Mouse (Mus musculus) adrenal gland, adult (tissue): ENCODE data around the gene Msh5.
"Not testable (repeated sequence)": the region's sequence is repeated elsewhere in the genome, so short reads cannot be mapped to it uniquely, and the experiment has no call there.

ENCODE experiments used
- DNase-seq, 2 experiments: peaks; one replicate each; pipeline ENCODE4 v3.0.0; 2022 to 2023; ENCODE audit warnings: low spot score in 1 of 2; ENCODE audit not compliant: inconsistent age in 2 of 2

Msh5 gene

DNA sequence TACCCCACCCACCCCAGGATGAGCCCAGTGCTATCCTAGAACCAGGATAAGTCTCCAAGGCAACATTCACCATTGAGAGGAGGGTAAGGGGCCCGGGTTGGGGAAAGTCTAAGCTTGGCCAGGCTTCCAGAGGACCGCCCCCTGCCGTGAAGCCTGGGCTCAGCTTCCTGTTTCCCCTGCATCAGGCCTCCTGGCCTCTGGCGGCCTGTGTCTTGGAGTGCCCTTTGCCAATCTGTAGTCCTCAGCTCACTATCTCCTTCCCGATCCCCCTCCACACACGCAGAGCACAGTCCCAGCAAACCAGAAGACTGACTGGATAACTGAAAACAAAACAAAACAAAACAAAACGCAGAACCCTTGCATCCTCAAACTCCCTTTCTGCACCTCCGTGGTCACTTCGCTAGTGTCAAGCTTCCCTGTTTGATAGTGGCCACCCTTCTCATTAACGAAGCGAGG, 3.0 kb upstream of the Msh5 start, which contains the start of gene Clic1:
Clic1 (plus strand) TSS at position 406 of the 456 bp plus-strand sequence.
- peak; percentile 58 to 73 for DNase-seq

DNA sequence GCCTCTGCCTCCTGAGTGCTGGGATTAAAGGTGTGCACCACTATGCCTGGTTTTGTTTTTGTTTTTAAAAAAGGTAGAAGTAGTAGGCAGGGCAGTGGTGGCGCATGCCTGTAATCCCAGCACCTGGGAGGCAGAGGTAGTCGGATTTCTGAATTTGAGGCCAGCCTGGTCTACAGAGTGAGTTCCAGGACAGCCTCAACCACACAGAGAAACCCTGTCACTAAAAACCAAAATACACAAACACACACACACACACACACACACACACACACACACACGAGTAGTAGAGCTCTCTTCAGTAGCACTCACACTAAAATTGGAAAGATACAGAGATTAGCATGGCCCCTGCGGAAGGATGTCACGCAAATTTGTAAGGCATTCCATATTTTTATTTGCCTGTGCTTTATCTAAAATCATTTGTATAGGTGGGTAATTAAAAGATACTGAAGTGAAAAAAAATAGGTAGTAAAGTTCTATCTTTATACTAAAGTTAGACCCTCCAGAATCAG, 2.4 kb upstream of the Msh5 start:
- no peak for DNase-seq

DNA sequence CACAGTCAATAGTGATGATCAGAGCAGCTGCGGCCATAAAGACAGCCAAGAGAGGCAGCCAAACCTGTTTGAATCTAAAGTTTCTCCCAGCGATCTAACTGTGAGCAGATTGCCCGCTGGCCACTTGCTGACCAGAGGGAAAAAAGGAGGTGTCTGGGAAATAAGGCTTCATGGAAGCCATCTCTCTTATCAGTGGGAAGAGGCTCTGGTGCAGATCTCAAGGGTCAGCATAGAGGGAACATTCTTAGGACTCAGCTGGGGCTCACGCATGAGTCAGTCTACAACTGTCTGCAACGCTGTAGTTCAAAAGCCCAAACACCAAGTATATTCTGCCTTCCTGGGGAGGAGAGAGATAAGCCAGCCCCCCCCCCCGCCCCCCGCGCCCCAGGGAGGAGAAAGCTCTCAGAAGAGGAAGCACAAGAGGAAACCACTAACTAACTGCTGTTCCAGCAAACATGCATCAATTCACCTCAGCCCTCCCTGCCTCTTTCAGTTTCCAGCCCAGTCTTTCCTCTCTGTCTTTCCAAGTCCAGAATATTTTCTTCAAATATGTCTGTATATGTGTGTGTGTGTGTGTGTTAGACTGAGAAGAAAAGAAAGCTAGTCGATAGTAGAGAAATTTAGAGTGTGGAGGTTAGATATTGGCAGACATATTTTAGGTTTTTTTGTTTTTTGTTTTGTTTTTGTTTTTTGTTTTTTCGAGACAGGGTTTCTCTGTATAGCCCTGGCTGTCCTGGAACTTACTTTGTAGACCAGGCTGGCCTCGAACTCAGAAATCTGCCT, 1.8 kb upstream of the Msh5 start:
- peak in 1 of 2 experiments; percentile 44 for DNase-seq

DNA sequence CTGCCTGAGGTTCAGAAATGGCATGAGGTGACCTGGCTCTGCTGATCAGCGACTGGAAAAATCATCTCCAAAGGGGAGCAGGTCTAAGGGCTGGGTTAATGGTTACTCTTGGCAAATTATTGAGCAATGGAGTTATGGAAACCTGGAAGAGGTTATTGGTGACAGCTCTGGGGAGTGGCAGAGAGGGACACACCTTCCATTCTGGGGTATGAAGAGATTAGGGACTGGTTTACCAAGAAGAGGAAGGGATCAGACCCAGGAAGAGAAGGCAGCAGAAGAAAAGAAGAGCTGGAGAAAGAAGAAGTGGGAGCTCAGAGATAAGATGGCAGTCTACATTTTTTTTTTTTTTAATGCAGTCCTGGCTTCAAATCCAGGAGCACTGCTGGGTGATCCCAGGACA, 1.1 kb upstream of the Msh5 start:
- no peak for DNase-seq

GRCm38 (mm10) chr17:35045807-35046680, 501 bp downstream of the Msh5 start:
- DNase-seq, result peak in 1 of 2 experiments; percentile 23

GRCm38 (mm10) chr17:35044904-35045806, 1.4 kb downstream of the Msh5 start:
- DNase-seq, result no peak

GRCm38 (mm10) chr17:35043794-35044193, 2.8 kb downstream of the Msh5 start:
- DNase-seq, result no peak

DNA sequence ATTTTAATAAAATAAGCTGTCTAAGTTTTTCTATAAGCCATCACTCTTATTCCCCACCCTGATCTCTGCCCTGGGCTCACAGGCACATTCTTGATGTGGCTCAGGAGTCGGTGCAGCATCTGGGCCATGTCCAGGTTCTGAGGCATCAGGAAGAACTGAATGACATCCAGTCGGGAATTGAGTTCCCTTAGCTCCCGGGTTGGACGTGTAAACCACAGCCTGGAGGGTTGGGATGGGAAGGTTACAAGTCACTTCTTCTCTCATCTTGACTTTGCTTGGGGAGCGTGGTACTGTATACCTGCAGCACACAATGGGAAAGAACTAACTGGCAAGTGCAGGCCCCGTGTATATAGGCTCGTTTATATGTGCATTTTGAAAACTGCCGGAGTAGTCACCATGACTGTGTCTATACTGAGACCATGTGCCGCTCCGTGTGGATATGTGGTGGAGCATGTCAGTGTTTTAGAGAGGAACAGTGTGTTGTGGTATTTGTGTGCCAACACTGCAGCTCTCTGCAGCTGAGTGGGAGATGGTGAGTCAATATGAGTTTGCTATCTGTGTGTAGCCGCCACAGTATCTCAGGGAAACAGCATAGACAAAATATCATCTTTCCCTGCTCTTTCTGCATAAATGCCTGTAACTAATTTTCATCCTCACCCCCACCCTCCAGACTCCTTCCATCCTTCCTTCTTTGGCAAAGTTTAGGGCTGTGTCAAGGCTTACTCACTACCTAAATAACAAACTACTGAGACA, 7.2 kb downstream of the Msh5 start:
- DNase-seq, result no peak

DNA sequence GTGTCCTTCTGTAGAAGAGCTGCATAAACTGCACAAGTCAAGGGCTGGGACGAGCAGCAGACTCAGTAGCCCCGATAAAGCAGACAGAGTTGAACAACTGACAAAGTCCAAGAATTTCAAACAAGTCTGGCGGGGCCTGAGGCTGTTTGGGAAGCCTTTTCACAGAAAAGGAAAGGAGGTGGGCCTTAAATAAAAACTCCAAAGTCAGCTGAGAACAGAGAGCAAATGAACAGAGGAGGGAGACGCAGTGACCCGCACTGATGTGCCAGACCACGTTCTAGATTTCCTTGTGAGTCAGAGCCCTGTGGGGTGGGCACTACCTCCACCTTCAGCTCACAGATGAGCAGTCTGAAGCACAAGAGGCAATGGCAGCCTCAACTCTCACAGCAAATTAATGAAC, 11.6 kb downstream of the Msh5 start:
- DNase-seq, result no peak

DNA sequence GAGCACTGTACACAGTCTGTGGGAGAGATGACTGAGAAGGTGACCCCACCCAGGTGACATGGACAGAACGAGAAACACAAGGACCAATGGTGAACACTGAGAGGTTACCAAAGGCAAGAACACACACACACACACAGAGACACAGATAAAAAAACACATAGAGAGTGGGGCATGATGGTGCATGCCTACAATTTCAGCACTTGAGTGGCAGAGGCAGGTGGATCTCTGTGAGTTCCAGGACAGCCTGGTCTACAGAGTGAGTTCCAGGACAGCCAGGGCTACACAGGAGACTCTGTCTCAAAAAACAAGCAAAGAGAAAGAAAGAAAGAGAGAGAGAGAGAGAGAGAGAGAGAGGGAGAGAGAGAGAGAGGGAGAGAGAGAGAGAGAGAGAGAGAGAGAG, 12.8 kb downstream of the Msh5 start:
- DNase-seq, result not testable (repeated sequence)

DNA sequence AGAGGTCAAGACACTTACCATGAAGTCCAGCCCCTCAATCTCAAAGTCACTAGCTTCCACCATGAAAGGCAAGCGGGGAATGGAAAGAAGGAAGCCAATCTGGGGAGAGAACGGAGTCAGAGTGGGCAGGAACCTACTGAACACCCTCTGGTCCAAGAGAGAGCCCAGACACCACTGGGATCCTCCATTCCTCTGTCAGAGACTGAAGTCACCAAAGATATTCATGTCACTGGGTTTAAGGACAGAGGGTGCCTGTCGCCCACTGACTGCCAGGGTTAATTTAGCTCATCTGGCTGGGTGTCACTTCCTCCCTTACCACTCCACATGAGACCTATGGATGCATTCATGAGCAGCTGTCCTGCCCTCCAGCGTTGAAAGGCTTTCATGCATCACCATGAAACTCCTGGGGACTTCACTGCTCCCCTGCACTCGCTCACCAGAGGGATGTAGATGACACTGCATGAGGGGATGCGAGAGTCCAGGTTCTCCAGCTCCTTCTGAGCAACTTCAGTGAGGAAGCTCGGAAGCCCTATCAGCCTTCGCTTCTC, 14.1 kb downstream of the Msh5 start:
- DNase-seq, result no peak

- no peak for DNase-seq
Measured at GRCm38 (mm10) chr17:35031880-35032279, 14.7 kb downstream of the Msh5 start.

DNA sequence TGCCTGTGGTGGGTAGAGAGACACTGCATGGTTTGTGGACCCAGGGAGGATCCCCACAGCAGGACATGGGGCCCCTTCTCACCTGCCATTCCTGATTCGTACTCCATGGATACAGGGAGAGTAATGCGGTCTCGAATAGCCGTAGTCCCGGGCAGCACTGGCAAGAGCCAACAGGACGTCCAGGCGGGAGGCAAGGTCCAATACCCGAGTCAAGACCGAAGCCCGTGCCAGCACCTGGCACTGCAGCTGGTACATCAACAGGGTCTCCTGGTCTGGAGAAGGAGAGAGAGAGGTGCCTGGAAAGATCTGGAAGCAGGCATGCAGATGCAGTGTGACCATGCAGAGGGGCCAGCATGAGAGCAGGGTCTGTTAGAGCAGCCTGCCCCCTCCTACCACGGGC, 15.3 kb downstream of the Msh5 start:
- DNase-seq, result no peak

GRCm38 (mm10) chr17:35029691-35030532, 16.6 kb downstream of the Msh5 start:
- peak in 1 of 2 experiments; percentile 55 for DNase-seq

GRCm38 (mm10) chr17:35028315-35028714, 18.2 kb downstream of the Msh5 start:
- DNase-seq, result no peak

- DNase-seq, result no peak
Measured at GRCm38 (mm10) chr17:35027277-35028068, 19.1 kb downstream of the Msh5 start, which contains the start of gene Sapcd1. Sapcd1 (minus strand) TSS chr17:35028016.

DNA sequence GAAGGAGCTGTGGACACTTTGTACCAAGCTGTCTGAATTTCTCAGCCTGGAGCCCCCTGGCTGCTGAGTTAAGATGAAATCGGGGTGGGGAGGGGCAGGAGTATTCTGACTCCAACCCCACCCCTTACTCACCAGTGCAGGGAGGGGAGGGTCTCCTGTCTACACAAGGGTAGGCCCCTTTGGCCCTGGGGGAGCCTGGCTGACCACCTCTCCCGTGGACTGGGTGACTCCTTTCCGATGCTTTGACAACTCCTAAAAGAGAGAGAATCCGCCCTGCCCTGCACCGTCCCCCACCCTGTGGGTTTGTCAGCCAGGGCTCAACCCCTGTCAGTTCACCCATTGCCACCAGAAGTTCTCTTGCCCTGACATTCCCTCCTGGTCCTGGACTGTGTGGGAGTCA, 20.3 kb downstream of the Msh5 start:
- DNase-seq, result no peak
